Mouse (Mus musculus) neural tube, embryonic 13.5 days (tissue): ENCODE data around the gene Arhgap9. TPM values are rescaled to one million over a fixed set of nuclear protein-coding genes. Genes with fewer than 3 reads are reported as not detected.
"Not testable (repeated sequence)": the region's sequence is repeated elsewhere in the genome, so short reads cannot be mapped to it uniquely, and the experiment has no call there.

Experiments
- ATAC-seq: fragments of 200-750 bp; cut with Nextera tagmentation; 2 replicates; pipeline ENCODE4 v1.8.0; 2017; ENCODE audit warnings: low read depth, mild to moderate bottlenecking, moderate TSS enrichment, moderate library complexity
- H3K27ac ChIP-seq: fragments of 300-500 bp; sonication (generic); replicated peaks from 2 replicates; pipeline ENCODE4 v1.5.1; 2015; ENCODE audit warnings: moderate library complexity, mild to moderate bottlenecking, inconsistent platforms
- H3K27me3 ChIP-seq: fragments of 300-500 bp; sonication (generic); 2 replicates; pipeline ENCODE4 v1.6.1; 2015; ENCODE audit warnings: mild to moderate bottlenecking, inconsistent platforms
- H3K36me3 ChIP-seq: fragments of 300-500 bp; sonication (generic); 2 replicates; pipeline ENCODE4 v1.6.1; 2015; ENCODE audit warnings: mild to moderate bottlenecking, inconsistent platforms
- H3K4me1 ChIP-seq: fragments of 300-500 bp; sonication (generic); replicated peaks from 2 replicates; pipeline ENCODE4 v1.6.1; 2015; ENCODE audit warnings: inconsistent platforms
- H3K4me2 ChIP-seq: fragments of 300-500 bp; sonication (generic); 2 replicates; pipeline ENCODE4 v1.6.1; 2015; ENCODE audit warnings: inconsistent platforms, mild to moderate bottlenecking, moderate library complexity
- H3K4me3 ChIP-seq: fragments of 300-500 bp; sonication (generic); 2 replicates; pipeline ENCODE4 v1.5.1; 2015; ENCODE audit warnings: mild to moderate bottlenecking, inconsistent platforms
- H3K9ac ChIP-seq: fragments of 300-500 bp; sonication (generic); 2 replicates; pipeline ENCODE4 v1.6.1; 2015; ENCODE audit warnings: moderate library complexity, mild to moderate bottlenecking, inconsistent platforms
- H3K9me3 ChIP-seq: fragments of 300-500 bp; sonication (generic); 2 replicates; pipeline ENCODE4 v1.6.1; 2016; ENCODE audit warnings: inconsistent platforms
- whole genome bisulfite sequencing: fragments of 180-500 bp; shearing (Covaris S2); methylation state at CpG from one replicate; pipeline ENCODE4 v1.1.7; 2015; 5-methylcytosine and 5-hydroxymethylcytosine counted together
- polyA plus RNA-seq: library from polyadenylated mRNA; unstranded; fragments of >200 nt; fragmentation: Nextera tagmentation; extraction: Ambion mirVana; gene quantifications from 2 replicates; pipeline ENCODE4 v1.2.1, GENCODE M21; 2015

Arhgap9 gene
- polyA plus RNA-seq, 1 experiment from 2014 or later, result 1.4 TPM

DNA sequence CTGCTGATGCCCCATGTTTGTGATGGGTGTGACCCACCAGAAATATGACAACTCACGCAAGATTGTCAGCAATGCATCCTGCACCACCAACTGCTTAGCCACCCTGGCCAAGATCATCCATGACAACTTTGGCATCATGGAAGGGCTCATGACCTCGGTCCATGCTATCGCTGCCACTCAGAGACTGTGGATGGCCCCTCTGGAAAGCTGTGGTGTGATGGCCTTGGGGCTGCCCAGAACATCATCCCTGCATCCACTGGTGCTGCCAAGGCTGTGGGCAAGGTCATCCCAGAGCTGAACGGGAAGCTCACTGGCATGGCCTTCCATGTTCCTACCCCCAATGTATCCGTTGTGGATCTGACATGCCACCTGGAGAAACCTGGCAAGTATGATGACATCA, 8.2 kb upstream of the Arhgap9 start:
- not testable (repeated sequence) for H3K9me3 ChIP-seq, H3K4me2 ChIP-seq, H3K4me3 ChIP-seq, H3K27ac ChIP-seq, H3K9ac ChIP-seq, ATAC-seq, H3K36me3 ChIP-seq, H3K27me3 ChIP-seq
- H3K4me1 ChIP-seq, result peaks cover 11% of the 10 kb centered on the region
- 92% methylated on average over 5 of the region's 5 CpGs for whole genome bisulfite sequencing

GRCm38 (mm10) chr10:127314950-127315349, 6.8 kb upstream of the Arhgap9 start:
- 69% methylated on average over 1 of the region's 1 CpGs for WGBS
- not testable (repeated sequence) for H3K27ac ChIP-seq, H3K9ac ChIP-seq, H3K27me3 ChIP-seq, H3K9me3 ChIP-seq, H3K4me3 ChIP-seq, H3K36me3 ChIP-seq, ATAC-seq, H3K4me2 ChIP-seq
- peaks cover 11% of the 10 kb centered on the region for H3K4me1 ChIP-seq

- H3K27me3 ChIP-seq, result peaks cover 6% of the 10 kb centered on the region; the same call in 1 of the 2 replicates
- no peak overlapping the region for H3K9ac ChIP-seq
- WGBS, result 94% methylated on average over 2 of the region's 2 CpGs
- no peak overlapping the region for H3K27ac ChIP-seq
- no peaks in the 10 kb centered on the region for H3K9me3 ChIP-seq
- no peaks in the 10 kb centered on the region for H3K36me3 ChIP-seq
- no peak overlapping the region for H3K4me3 ChIP-seq
- H3K4me1 ChIP-seq, result no peaks in the 10 kb centered on the region
- H3K4me2 ChIP-seq, result no peak overlapping the region
- ATAC-seq, result no peak
These were observed 4.5 kb upstream of the Arhgap9 start for GRCm38 (mm10) chr10:127317277-127317676.

DNA sequence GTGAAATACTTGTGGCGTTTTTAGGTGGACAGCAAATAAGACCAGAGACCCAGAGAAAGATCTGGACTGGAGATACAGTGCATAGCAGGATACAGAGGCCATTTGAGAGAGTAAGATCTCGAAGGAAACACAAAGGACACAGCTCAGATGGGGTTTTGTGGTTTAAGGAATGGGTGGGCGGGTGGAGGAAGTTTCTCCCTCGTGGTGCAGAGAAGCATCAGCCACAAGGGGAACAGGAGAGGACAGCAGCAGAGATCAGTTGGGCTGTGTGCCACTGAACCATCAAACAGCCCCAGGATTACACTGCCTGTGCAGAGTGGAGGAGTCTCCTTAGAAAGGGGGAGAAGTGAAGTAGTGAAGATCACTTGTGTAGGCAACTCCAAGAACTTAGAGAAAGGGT, 3.8 kb upstream of the Arhgap9 start:
- Histone ChIP-seq H3K9ac (no peak overlapping the region), H3K9me3 (no peaks in the 10 kb centered on the region), H3K4me2 (no peak overlapping the region), H3K36me3 (no peaks in the 10 kb centered on the region), H3K27me3 (peaks cover 13% of the 10 kb centered on the region; the same call in 1 of the 2 replicates), H3K4me3 (no peak overlapping the region), H3K27ac (no peak overlapping the region), H3K4me1 (no peaks in the 10 kb centered on the region)
- ATAC-seq, result no peak
- WGBS, result 44% methylated on average over 4 of the region's 4 CpGs

GRCm38 (mm10) chr10:127319969-127320368, 1.8 kb upstream of the Arhgap9 start:
- ATAC-seq, result no peak
- Histone ChIP-seq H3K27ac (no peak overlapping the region), H3K4me2 (no peak overlapping the region), H3K9ac (no peak overlapping the region), H3K36me3 (no peaks in the 10 kb centered on the region), H3K27me3 (peaks cover 30% of the 10 kb centered on the region), H3K9me3 (no peaks in the 10 kb centered on the region), H3K4me1 (no peaks in the 10 kb centered on the region), H3K4me3 (no peak overlapping the region)
- 82% methylated on average over 7 of the region's 7 CpGs for WGBS

- H3K4me3 ChIP-seq, result no peak overlapping the region
- 67% methylated on average over 13 of the region's 13 CpGs for WGBS
- no peak overlapping the region for H3K4me2 ChIP-seq
- no peaks in the 10 kb centered on the region for H3K9me3 ChIP-seq
- peaks cover 12% of the 10 kb centered on the region for H3K4me1 ChIP-seq
- H3K36me3 ChIP-seq, result no peaks in the 10 kb centered on the region
- H3K27me3 ChIP-seq, result peaks cover 52% of the 10 kb centered on the region
- H3K9ac ChIP-seq, result no peak overlapping the region
- no peak overlapping the region for H3K27ac ChIP-seq
- no peak for ATAC-seq
These were observed 414 bp downstream of the Arhgap9 start for GRCm38 (mm10) chr10:127322178-127322577.

- Histone ChIP-seq H3K4me3 (no peak overlapping the region), H3K27me3 (peaks cover 57% of the 10 kb centered on the region)
These were observed 905 bp downstream of the Arhgap9 start for GRCm38 (mm10) chr10:127322669-127323068.

GRCm38 (mm10) chr10:127323131-127323855, 1.5 kb downstream of the Arhgap9 start:
- Histone ChIP-seq H3K27me3 (peaks cover 63% of the 10 kb centered on the region), H3K4me2 (no peak overlapping the region), H3K4me3 (no peak overlapping the region), H3K9me3 (no peaks in the 10 kb centered on the region), H3K4me1 (peaks cover 12% of the 10 kb centered on the region), H3K36me3 (no peaks in the 10 kb centered on the region), H3K9ac (no peak overlapping the region), H3K27ac (no peak overlapping the region)
- ATAC-seq, result no peak
- 79% methylated on average over 17 of the region's 17 CpGs for WGBS

More at GRCm38 (mm10) chr10:127322669-127323068, 905 bp downstream of the Arhgap9 start:
- H3K4me1 ChIP-seq, result peaks cover 12% of the 10 kb centered on the region
- H3K36me3 ChIP-seq, result no peaks in the 10 kb centered on the region
- no peak overlapping the region for H3K4me2 ChIP-seq
- ATAC-seq, result no peak
- H3K9ac ChIP-seq, result no peak overlapping the region
- WGBS, result 83% methylated on average over 4 of the region's 4 CpGs
- no peak overlapping the region for H3K27ac ChIP-seq
- H3K9me3 ChIP-seq, result no peaks in the 10 kb centered on the region

DNA sequence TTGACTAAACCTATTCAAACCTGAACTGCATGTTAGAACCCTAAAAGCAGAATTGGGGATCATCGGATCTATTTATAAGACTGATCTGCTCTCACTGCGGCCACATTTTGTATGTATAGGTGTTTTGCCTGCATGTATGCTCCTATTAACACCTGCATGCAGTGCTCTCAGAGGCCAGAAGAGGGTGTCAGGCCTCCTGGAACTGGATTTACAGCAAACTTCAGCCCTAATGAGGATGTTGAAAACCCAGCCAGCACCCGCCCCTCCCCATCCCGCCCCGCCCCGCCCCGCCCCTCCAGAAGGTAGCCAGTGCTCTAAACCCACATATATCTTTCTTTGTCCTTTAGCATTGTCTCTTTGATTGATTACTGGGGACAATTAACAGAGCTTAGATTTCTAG, 2.7 kb downstream of the Arhgap9 start:
- Histone ChIP-seq H3K36me3 (no peaks in the 10 kb centered on the region), H3K4me3 (no peak overlapping the region), H3K9me3 (no peaks in the 10 kb centered on the region), H3K9ac (no peak overlapping the region), H3K4me2 (no peak overlapping the region), H3K27me3 (peaks cover 75% of the 10 kb centered on the region), H3K4me1 (peaks cover 12% of the 10 kb centered on the region), H3K27ac (no peak overlapping the region)
- no peak for ATAC-seq
- WGBS, result 11% methylated on average over 7 of the region's 7 CpGs

DNA sequence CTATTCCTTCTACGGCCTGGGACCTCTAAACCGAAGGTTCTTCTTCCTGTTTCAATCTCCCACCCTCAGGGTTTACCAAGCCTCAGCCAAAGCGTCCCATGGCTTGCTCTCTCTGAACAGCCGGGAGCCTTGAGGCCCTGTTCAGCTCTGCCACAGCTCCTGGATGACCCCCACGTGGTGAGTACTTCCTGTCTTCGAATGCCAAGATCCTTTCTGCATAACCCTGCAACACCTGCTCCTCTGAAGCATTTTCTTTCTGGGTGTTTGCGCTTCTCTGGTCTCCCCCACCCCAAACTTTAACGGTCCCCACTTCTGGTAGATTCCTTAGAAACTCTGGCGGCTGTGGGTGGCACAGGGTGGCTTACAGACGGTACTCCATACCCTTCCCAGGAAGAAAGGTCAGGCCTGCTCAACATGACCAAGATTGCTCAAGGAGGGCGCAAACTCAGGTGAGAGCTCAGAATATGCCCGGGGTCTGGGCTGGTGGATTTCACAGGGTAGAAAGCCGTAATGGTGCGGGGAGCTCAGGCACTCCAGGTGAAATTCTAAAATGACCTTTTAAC, 3.8 kb downstream of the Arhgap9 start:
- Histone ChIP-seq H3K4me3 (peak overlapping the region; percentile 33; the same call in 1 of the 2 replicates), H3K4me1 (peaks cover 12% of the 10 kb centered on the region), H3K4me2 (peak overlapping the region; percentile 59), H3K36me3 (no peaks in the 10 kb centered on the region), H3K9me3 (no peaks in the 10 kb centered on the region), H3K9ac (no peak overlapping the region), H3K27me3 (peaks cover 85% of the 10 kb centered on the region), H3K27ac (no peak overlapping the region)
- no peak for ATAC-seq
- WGBS, result 25% methylated on average over 14 of the region's 14 CpGs

DNA sequence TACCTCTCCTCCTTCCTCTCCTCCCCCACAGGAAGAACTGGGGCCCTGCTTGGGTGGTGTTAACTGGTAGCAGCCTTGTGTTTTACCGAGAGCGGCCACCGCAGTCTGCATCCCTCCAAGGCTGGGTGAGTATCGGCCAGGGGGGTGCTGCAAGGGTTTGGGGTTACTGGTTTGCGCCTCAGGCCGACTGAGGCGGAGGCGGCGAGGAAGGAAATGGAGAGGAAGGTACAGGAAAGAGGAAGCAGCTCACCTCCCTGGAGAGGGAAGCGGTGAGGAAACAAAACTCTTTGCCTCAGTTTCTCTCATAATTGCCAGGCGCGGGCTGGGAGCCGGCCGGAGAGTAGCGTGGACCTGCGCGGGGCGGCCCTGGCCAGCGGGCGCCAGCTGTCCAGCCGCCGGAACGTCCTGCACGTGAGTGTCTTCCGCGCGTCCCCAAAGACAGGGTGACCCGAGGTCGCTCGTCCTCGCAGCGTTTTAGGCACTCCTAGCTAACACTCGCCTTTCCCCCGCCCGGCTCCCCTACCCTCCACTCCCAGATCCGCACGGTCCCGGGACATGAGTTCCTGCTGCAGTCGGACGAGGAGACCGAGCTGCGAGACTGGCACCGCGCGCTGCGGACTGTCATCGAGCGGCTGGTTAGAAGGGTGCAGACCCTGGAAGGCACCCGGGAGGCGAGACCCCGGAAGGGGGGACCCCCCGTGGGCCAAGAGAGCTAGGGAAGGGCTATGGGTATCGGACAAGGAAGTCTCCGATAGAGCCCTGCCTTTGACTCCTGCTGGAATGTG, 4.4 kb downstream of the Arhgap9 start:
- no peaks in the 10 kb centered on the region for H3K36me3 ChIP-seq
- peak overlapping the region; percentile 53 for H3K9ac ChIP-seq
- peaks cover 12% of the 10 kb centered on the region for H3K4me1 ChIP-seq
- H3K27me3 ChIP-seq, result peaks cover 87% of the 10 kb centered on the region
- no peak overlapping the region for H3K27ac ChIP-seq
- peak overlapping the region; percentile 33 for H3K4me3 ChIP-seq
- peak overlapping the region; percentile 59 for H3K4me2 ChIP-seq
- no peaks in the 10 kb centered on the region for H3K9me3 ChIP-seq
- 0 out of 2 replicates have a peak, but pooled peaks have one; percentile 15 for ATAC-seq
- 2% methylated on average over 54 of the region's 54 CpGs for WGBS

DNA sequence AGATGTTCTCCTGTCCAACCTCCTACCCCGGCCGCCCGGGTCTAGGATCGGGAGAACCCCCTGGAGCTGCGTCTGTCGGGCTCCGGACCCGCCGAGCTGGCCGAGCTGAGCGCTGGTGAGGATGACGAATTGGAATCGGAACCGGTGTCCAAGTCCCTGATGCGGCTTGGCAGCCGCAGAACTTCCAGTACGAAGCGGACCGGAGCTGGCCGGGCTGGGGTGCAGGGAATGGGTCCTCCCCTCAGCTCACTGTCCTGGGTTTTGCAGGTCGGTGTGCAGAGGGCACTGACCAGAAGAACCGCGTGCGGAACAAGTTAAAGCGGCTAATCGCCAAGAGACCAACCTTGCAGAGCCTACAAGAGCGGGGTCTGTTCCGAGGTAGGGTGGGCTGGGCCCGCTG, 5.1 kb downstream of the Arhgap9 start:
- no peaks in the 10 kb centered on the region for H3K36me3 ChIP-seq
- peak overlapping the region; percentile 53 for H3K9ac ChIP-seq

More for the DNA sequence above, 5.1 kb downstream of the Arhgap9 start:
- Histone ChIP-seq H3K4me2 (peak overlapping the region; percentile 59), H3K27ac (no peak overlapping the region), H3K4me1 (peaks cover 12% of the 10 kb centered on the region), H3K27me3 (peaks cover 85% of the 10 kb centered on the region), H3K4me3 (peak overlapping the region; percentile 33), H3K9me3 (no peaks in the 10 kb centered on the region)
- ATAC-seq, result no peak
- WGBS, result 4% methylated on average over 29 of the region's 29 CpGs
